Mouse (Mus musculus) spleen, adult 2 months (tissue): ENCODE data around the gene Kctd21. TPM values are rescaled to one million over a fixed set of nuclear protein-coding genes. Genes with fewer than 3 reads are reported as not detected.

ENCODE experiments used
- DNase-seq, 2 experiments: peaks; one replicate each; pipeline versions ENCODE4 v3.0.0 to v3.0.0-alpha.2; 2012 to 2021; ENCODE audit warnings: low spot score in 2 of 2, low read depth in 1 of 2
- H3K27ac ChIP-seq: fragments of 200-500 bp; 2 replicates; pipeline ENCODE4 v1.5.1; 2012; ENCODE audit warnings: low read length, inconsistent platforms; ENCODE audit not compliant: insufficient read depth
- H3K27me3 ChIP-seq: fragments of 200-500 bp; 2 replicates; pipeline ENCODE4 v1.6.1; 2012; ENCODE audit warnings: mild to moderate bottlenecking, moderate library complexity, low read length, inconsistent platforms; ENCODE audit not compliant: control insufficient read depth, insufficient read depth
- H3K36me3 ChIP-seq: fragments of 200-500 bp; 2 replicates; pipeline ENCODE4 v1.6.1; 2012; ENCODE audit warnings: mild to moderate bottlenecking, low read length, inconsistent platforms; ENCODE audit not compliant: control insufficient read depth, insufficient read depth
- H3K4me1 ChIP-seq: fragments of 200-500 bp; 2 replicates; pipeline ENCODE4 v1.6.1; 2011; ENCODE audit warnings: inconsistent platforms; ENCODE audit not compliant: control insufficient read depth, insufficient read depth, insufficient read length
- H3K4me3 ChIP-seq: fragments of 200-500 bp; 2 replicates; pipeline ENCODE4 v1.5.1; 2011; ENCODE audit warnings: mild to moderate bottlenecking, inconsistent platforms; ENCODE audit not compliant: insufficient read depth, insufficient read length; ENCODE audit errors: extremely low read depth
- CTCF ChIP-seq: fragments of 200-500 bp; IDR thresholded peaks from 2 replicates; pipeline ENCODE4 v1.5.1; 2011; ENCODE audit warnings: mild to moderate bottlenecking, inconsistent platforms; ENCODE audit not compliant: insufficient read depth, insufficient read length, insufficient replicate concordance; ENCODE audit errors: extremely low read depth
- POLR2A ChIP-seq: fragments of 200-500 bp; IDR thresholded peaks from 2 replicates; pipeline ENCODE4 v1.6.1; 2011; ENCODE audit warnings: low read depth, low read length, inconsistent platforms
- WGBS: fragments of 180-500 bp; shearing (Covaris S2); methylation state at CpG from one replicate; pipeline ENCODE4 v1.1.7; 2018; 5-methylcytosine and 5-hydroxymethylcytosine counted together
- polyA plus RNA-seq: library from polyadenylated mRNA; depleted of rRNA; stranded (reverse); fragments of >200 nt; gene quantifications from 2 replicates; pipeline ENCODE4 v1.2.3, GENCODE M21; 2012

The Kctd21 gene
- polyA plus RNA-seq, 1 experiment: 2.8 TPM

GRCm38 (mm10) chr7:97340907-97341849, 9.1 kb downstream of the Kctd21 start:
- Histone ChIP-seq H3K4me1 (no peaks in the 10 kb centered on the region), H3K4me3 (no peak overlapping the region), H3K27me3 (no peaks in the 10 kb centered on the region), H3K27ac (no peak overlapping the region), H3K36me3 (no peaks in the 10 kb centered on the region)
- DNase-seq: no peak
- TF ChIP-seq POLR2A (no peak), CTCF (no peak)
- WGBS: 81% methylated on average over 18 of the region's 18 CpGs

GRCm38 (mm10) chr7:97342961-97343360, 10.8 kb downstream of the Kctd21 start:
- 69% methylated on average over 2 of the region's 2 CpGs for WGBS
- DNase-seq: no peak
- Histone ChIP-seq H3K36me3 (0 out of 2 replicates have a peak, but pooled peaks cover 4% of the 10 kb centered on the region), H3K27me3 (no peaks in the 10 kb centered on the region), H3K27ac (no peak overlapping the region), H3K4me1 (no peaks in the 10 kb centered on the region), H3K4me3 (no peak overlapping the region)
- TF ChIP-seq POLR2A (no peak), CTCF (no peak)

GRCm38 (mm10) chr7:97344655-97345054, 12.5 kb downstream of the Kctd21 start:
- WGBS: 90% methylated on average over 2 of the region's 2 CpGs
- H3K27ac ChIP-seq: no peak overlapping the region
- DNase-seq: no peak
- peaks cover 4% of the 10 kb centered on the region; the same call in 1 of the 2 replicates for H3K36me3 ChIP-seq
- H3K27me3 ChIP-seq: no peaks in the 10 kb centered on the region
- TF ChIP-seq CTCF (no peak), POLR2A (no peak)
- no peaks in the 10 kb centered on the region for H3K4me1 ChIP-seq
- H3K4me3 ChIP-seq: no peak overlapping the region

- TF ChIP-seq POLR2A (no peak), CTCF (no peak)
- Histone ChIP-seq H3K36me3 (peaks cover 4% of the 10 kb centered on the region; the same call in 1 of the 2 replicates), H3K27ac (no peak overlapping the region), H3K4me1 (no peaks in the 10 kb centered on the region), H3K27me3 (no peaks in the 10 kb centered on the region), H3K4me3 (no peak overlapping the region)
- 76% methylated on average over 10 of the region's 10 CpGs for WGBS
- no peak for DNase-seq
Observed at GRCm38 (mm10) chr7:97345229-97345871, 13.2 kb downstream of the Kctd21 start.

GRCm38 (mm10) chr7:97346111-97346821, 14.1 kb downstream of the Kctd21 start:
- TF ChIP-seq POLR2A (no peak), CTCF (no peak)
- no peak overlapping the region for H3K4me3 ChIP-seq
- H3K4me1 ChIP-seq: no peaks in the 10 kb centered on the region
- peaks cover 4% of the 10 kb centered on the region; the same call in 1 of the 2 replicates for H3K36me3 ChIP-seq
- no peaks in the 10 kb centered on the region for H3K27me3 ChIP-seq
- no peak overlapping the region for H3K27ac ChIP-seq
- WGBS: 82% methylated on average over 9 of the region's 9 CpGs
- no peak for DNase-seq

- TF ChIP-seq POLR2A: no peak
- TF ChIP-seq CTCF: no peak
- DNase-seq: no peak
- 68% methylated on average over 4 of the region's 4 CpGs for WGBS
- no peak overlapping the region for H3K4me3 ChIP-seq
- H3K27me3 ChIP-seq: no peaks in the 10 kb centered on the region
- no peaks in the 10 kb centered on the region for H3K4me1 ChIP-seq
- H3K36me3 ChIP-seq: peaks cover 4% of the 10 kb centered on the region; the same call in 1 of the 2 replicates
- H3K27ac ChIP-seq: no peak overlapping the region
Observed at GRCm38 (mm10) chr7:97346822-97347166, 14.7 kb downstream of the Kctd21 start.
